Mouse (Mus musculus): ENCODE measurements at regions not wholly inside any gene's neighbourhood (a gene's known extent, or its start where the extent isn't known, plus 50 kb on each side); places are given as distances from the start of the nearest gene placed in this dataset.

DNA sequence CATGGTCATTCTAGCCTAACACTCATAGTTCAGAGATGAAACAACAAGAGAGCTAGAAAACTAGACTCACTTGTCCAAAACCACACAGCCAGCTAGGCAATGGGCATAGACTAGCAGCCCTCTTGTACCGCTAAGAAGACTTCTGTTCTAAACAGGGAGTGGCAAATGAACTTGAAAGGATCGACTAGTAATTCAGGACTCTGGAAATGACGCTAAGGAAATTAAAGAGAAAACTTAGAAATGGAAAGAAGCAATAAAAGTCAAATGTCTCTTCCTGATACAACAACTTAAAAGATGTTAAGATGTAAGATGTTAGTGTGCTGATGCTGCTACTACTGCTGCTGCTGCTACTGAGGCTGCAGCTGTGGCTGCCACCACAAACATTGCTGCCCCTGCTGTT lies 293.7 kb upstream of the 4930412O13Rik start:
- H3K4me2 ChIP-seq (ENCODE audit: low read depth, low read length), result no peak overlapping the region
- H3K4me3 ChIP-seq (ENCODE audit: low read length), result no peak overlapping the region
- no peak for DNase-seq (ENCODE audit: low spot score)
- ATAC-seq, result no peak
- WGBS, result 95% methylated on average over 3 of the region's 3 CpGs
- no peaks in the 10 kb centered on the region for H3K27me3 ChIP-seq (ENCODE audit: insufficient read depth, low read length)
- H3K27ac ChIP-seq, result no peak overlapping the region
- TF ChIP-seq CTCF (IDR thresholded peaks at IDR 0.05; ENCODE audit: low read depth), result no peak
- no peaks in the 10 kb centered on the region for H3K9me3 ChIP-seq (ENCODE audit: low read length)
- H3K4me1 ChIP-seq (ENCODE audit: insufficient read depth, low read length), result no peaks in the 10 kb centered on the region
- no peak overlapping the region for H3K9ac ChIP-seq (replicated peaks; ENCODE audit: low read length)
- H3K36me3 ChIP-seq (ENCODE audit: insufficient read depth, low read length), result no peaks in the 10 kb centered on the region

DNA sequence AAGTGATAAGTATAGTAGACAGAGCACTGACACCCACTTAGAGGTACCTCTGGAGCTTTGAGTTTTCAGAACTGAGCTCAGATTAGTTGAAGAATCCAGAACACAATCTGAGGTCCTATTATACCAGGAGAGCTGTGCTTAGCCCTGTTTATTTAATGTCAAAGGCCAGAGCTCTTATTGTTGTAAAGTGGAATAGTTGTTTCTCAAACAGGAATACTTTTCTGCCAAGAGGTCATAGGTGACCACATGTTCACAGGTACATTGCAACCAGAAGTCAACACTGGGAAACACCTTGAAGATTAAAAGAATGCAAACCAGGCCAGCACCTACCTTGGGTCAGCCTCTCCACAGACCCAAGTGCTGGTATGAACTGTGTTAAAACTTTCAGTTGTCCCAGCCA lies 291.9 kb upstream of the 4930412O13Rik start:
- H3K36me3 ChIP-seq (ENCODE audit: insufficient read depth, low read length), result no peaks in the 10 kb centered on the region
- H3K4me3 ChIP-seq (ENCODE audit: low read length), result no peak overlapping the region
- H3K9ac ChIP-seq (replicated peaks; ENCODE audit: low read length), result no peak overlapping the region
- no peak for TF ChIP-seq CTCF (IDR thresholded peaks at IDR 0.05; ENCODE audit: low read depth)
- H3K4me2 ChIP-seq (ENCODE audit: low read depth, low read length), result no peak overlapping the region
- no peaks in the 10 kb centered on the region for H3K9me3 ChIP-seq (ENCODE audit: low read length)
- DNase-seq (ENCODE audit: low spot score) (no peak), ATAC-seq (no peak)
- no peak overlapping the region for H3K27ac ChIP-seq
- no peaks in the 10 kb centered on the region for H3K4me1 ChIP-seq (ENCODE audit: insufficient read depth, low read length)
- no peaks in the 10 kb centered on the region for H3K27me3 ChIP-seq (ENCODE audit: insufficient read depth, low read length)

DNA sequence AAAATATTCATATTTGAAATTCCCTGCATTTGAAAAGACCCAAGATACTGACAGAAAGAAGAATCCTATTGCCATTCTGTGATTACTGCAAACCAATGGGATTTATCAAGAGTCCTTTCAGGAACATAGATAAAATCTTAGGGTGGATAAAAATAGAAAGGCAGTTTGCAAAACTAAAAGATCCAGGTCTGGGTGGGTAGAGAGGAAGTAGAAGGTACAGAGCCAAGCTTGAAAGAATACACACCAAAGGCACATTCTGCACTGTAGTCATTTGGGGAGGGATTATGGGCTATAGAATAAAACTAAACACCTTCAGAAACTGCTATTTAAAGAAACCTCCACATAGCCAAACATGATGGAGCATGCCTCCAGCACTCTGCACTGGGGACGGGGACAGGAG lies 288.5 kb upstream of the 4930412O13Rik start:
- no peaks in the 10 kb centered on the region for H3K4me1 ChIP-seq (ENCODE audit: insufficient read depth, low read length)
- H3K27ac ChIP-seq, result no peak overlapping the region
- H3K36me3 ChIP-seq (ENCODE audit: insufficient read depth, low read length), result no peaks in the 10 kb centered on the region
- no peak overlapping the region for H3K4me2 ChIP-seq (ENCODE audit: low read depth, low read length)
- no peaks in the 10 kb centered on the region for H3K9me3 ChIP-seq (ENCODE audit: low read length)
- H3K27me3 ChIP-seq (ENCODE audit: insufficient read depth, low read length), result no peaks in the 10 kb centered on the region
- DNase-seq (ENCODE audit: low spot score) (no peak), ATAC-seq (no peak)
- no peak for TF ChIP-seq CTCF (IDR thresholded peaks at IDR 0.05; ENCODE audit: low read depth)
- H3K4me3 ChIP-seq (ENCODE audit: low read length), result no peak overlapping the region
- WGBS, result 80% methylated on average over 1 of the region's 1 CpGs
- no peak overlapping the region for H3K9ac ChIP-seq (replicated peaks; ENCODE audit: low read length)

DNA sequence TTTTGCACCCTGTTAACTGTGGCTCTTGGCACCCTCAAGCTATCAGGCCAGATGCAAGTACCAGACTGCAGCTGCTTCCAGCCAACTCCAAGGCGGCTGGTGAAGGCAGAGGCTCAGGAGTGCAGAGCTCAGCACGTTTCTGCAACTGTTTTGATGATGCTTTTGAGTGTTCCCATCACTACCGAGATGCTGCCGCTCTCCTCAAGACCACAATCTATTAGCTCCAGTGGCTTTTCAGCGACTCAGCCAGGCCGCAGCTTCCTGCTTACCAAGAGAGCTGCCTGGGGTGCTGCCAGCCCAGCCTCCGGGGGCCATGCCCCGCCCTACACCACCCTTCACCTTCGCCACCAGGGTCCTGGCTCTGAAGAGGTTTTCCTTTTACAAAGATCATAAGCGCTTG lies 287.1 kb upstream of the 4930412O13Rik start:
- WGBS, result 37% methylated on average over 10 of the region's 10 CpGs
- no peak for TF ChIP-seq CTCF (IDR thresholded peaks at IDR 0.05; ENCODE audit: low read depth)
- Histone ChIP-seq H3K27me3 (ENCODE audit: insufficient read depth, low read length) (no peaks in the 10 kb centered on the region), H3K4me2 (ENCODE audit: low read depth, low read length) (no peak overlapping the region), H3K4me3 (ENCODE audit: low read length) (no peak overlapping the region), H3K9me3 (ENCODE audit: low read length) (no peaks in the 10 kb centered on the region), H3K4me1 (ENCODE audit: insufficient read depth, low read length) (no peaks in the 10 kb centered on the region), H3K27ac (no peak overlapping the region), H3K9ac (replicated peaks; ENCODE audit: low read length) (no peak overlapping the region), H3K36me3 (ENCODE audit: insufficient read depth, low read length) (no peaks in the 10 kb centered on the region)
- no peak for ATAC-seq
- no peak for DNase-seq (ENCODE audit: low spot score)

DNA sequence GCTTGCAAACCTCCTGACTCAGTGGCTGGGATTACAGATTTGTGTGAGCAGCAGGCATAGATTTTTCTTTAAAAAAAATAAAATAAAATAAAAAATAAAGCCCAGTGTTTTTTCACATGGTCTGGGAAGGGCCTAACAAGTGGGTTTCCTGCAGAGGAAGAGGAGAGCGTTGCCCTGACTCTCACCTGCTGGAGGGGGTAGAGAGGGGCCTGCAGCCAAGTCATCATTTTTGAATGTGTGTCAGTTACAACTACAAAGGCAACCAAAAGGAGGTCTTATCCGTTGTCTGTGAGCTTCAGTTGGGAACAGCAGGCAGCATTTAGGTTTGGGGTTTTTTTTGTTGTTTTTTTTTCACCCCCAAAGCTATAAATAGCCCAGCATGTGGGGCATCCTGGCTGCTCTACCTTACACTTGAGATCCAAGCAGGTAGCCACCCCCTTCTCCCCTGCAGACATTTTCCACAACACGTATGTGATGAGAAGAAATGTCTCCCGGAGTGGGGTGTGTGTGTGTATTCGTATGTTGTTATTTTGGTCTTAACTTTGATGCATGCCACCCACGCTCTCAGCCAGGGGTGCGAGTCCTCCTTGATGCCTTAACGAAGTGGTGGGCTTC lies 285.7 kb upstream of the 4930412O13Rik start:
- WGBS, result 78% methylated on average over 8 of the region's 8 CpGs
- DNase-seq (ENCODE audit: low spot score) (no peak), ATAC-seq (no peak)
- H3K27me3 ChIP-seq (ENCODE audit: insufficient read depth, low read length), result no peaks in the 10 kb centered on the region
- no peaks in the 10 kb centered on the region for H3K4me1 ChIP-seq (ENCODE audit: insufficient read depth, low read length)
- no peak overlapping the region for H3K9ac ChIP-seq (replicated peaks; ENCODE audit: low read length)
- H3K36me3 ChIP-seq (ENCODE audit: insufficient read depth, low read length), result no peaks in the 10 kb centered on the region
- TF ChIP-seq CTCF (IDR thresholded peaks at IDR 0.05; ENCODE audit: low read depth), result no peak
- no peak overlapping the region for H3K4me3 ChIP-seq (ENCODE audit: low read length)
- H3K4me2 ChIP-seq (ENCODE audit: low read depth, low read length), result no peak overlapping the region
- no peaks in the 10 kb centered on the region for H3K9me3 ChIP-seq (ENCODE audit: low read length)
- H3K27ac ChIP-seq, result no peak overlapping the region

DNA sequence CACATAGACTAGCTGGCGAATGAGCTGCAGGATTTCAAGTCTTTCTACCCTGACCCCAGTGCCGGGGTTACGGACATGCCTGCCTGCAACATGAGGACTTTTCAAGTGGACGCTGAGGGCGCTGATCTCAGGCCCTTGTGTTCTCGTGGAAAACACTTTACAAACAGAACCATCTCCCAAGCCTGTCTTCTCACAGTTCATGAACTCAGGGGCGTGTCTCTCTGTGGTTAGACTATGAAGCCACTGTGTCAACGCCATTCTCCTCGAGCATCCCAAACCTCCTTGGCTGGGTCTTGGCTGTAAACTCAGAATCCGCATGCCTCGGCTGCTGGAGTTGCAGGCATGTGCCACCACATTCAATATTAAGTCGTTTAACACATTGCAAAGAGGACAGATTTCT lies 284.9 kb upstream of the 4930412O13Rik start:
- Histone ChIP-seq H3K36me3 (ENCODE audit: insufficient read depth, low read length) (no peaks in the 10 kb centered on the region), H3K9ac (replicated peaks; ENCODE audit: low read length) (no peak overlapping the region), H3K9me3 (ENCODE audit: low read length) (no peaks in the 10 kb centered on the region), H3K4me1 (ENCODE audit: insufficient read depth, low read length) (no peaks in the 10 kb centered on the region), H3K27ac (no peak overlapping the region), H3K27me3 (ENCODE audit: insufficient read depth, low read length) (no peaks in the 10 kb centered on the region), H3K4me3 (ENCODE audit: low read length) (no peak overlapping the region), H3K4me2 (ENCODE audit: low read depth, low read length) (no peak overlapping the region)
- WGBS, result 78% methylated on average over 12 of the region's 12 CpGs
- no peak for DNase-seq (ENCODE audit: low spot score)
- TF ChIP-seq CTCF (IDR thresholded peaks at IDR 0.05; ENCODE audit: low read depth), result no peak
- ATAC-seq, result no peak

DNA sequence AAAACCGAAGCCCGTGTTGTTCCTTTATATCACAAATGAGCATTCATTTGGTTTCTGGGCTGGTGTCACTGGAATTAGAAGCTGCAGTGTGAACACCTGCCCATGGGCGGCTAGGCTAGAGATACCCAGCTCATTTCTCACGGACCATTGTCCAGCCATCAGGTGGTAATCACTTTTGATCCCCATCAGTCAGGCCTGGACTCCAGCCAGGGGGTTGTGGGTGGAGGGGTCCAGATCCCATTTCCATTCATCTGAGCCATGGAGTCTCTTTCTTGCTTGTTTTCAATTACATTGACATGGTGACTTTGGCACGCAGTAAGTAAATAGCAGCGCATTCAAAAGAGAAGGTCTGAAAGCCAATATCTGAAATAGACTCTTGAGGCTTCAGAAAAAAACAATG lies 276.1 kb upstream of the 4930412O13Rik start:
- WGBS, result 31% methylated on average over 6 of the region's 6 CpGs
- Histone ChIP-seq H3K9ac (replicated peaks; ENCODE audit: low read length) (no peak overlapping the region), H3K4me2 (ENCODE audit: low read depth, low read length) (no peak overlapping the region), H3K9me3 (ENCODE audit: low read length) (no peaks in the 10 kb centered on the region), H3K27me3 (ENCODE audit: insufficient read depth, low read length) (no peaks in the 10 kb centered on the region), H3K4me3 (ENCODE audit: low read length) (no peak overlapping the region), H3K27ac (no peak overlapping the region), H3K4me1 (ENCODE audit: insufficient read depth, low read length) (no peaks in the 10 kb centered on the region), H3K36me3 (ENCODE audit: insufficient read depth, low read length) (no peaks in the 10 kb centered on the region)
- 0 out of 2 replicates have a peak, but pooled peaks have one; percentile 16 for TF ChIP-seq CTCF (IDR thresholded peaks at IDR 0.05; ENCODE audit: low read depth)
- ATAC-seq (no peak), DNase-seq (ENCODE audit: low spot score) (peak; percentile 76)
